Mouse (Mus musculus) lung, postnatal 0 days (tissue): ENCODE results near the gene Ercc2. TPM values are rescaled to one million over a fixed set of nuclear protein-coding genes. Genes with fewer than 3 reads are reported as not detected.
A peak's percentile ranks its signal among the peaks of the same experiment; 100 is the strongest.

Source experiments
- ATAC-seq: fragments of 200-750 bp; cut with Nextera tagmentation; 2 replicates; pipeline ENCODE4 v1.8.0; 2017; ENCODE audit warnings: moderate library complexity
- DNase-seq: peaks from one replicate; pipeline ENCODE4 v3.0.0-alpha.2; 2016; ENCODE audit warnings: low spot score
- H3K27ac ChIP-seq: fragments of 300-500 bp; sonication (generic); 2 replicates; pipeline ENCODE4 v1.5.1; 2014; ENCODE audit warnings: antibody characterized with exemption, mild to moderate bottlenecking, low read length, mixed read lengths
- H3K27me3 ChIP-seq: fragments of 300-500 bp; sonication (generic); replicated peaks from 2 replicates; pipeline ENCODE4 v1.6.1; 2014; ENCODE audit warnings: low read length, mixed read lengths; ENCODE audit not compliant: insufficient read depth
- H3K36me3 ChIP-seq: fragments of 300-500 bp; sonication (generic); 2 replicates; pipeline ENCODE4 v1.6.1; 2014; ENCODE audit warnings: low read length, mixed read lengths; ENCODE audit not compliant: insufficient read depth
- H3K4me1 ChIP-seq: fragments of 300-500 bp; sonication (generic); 2 replicates; pipeline ENCODE4 v1.6.1; 2014; ENCODE audit warnings: antibody characterized with exemption, low read depth, low read length, mixed read lengths; ENCODE audit not compliant: insufficient read depth
- H3K4me2 ChIP-seq: fragments of 300-500 bp; sonication (generic); replicated peaks from 2 replicates; pipeline ENCODE4 v1.6.1; 2014; ENCODE audit warnings: low read depth, mild to moderate bottlenecking, low read length, moderate library complexity, mixed read lengths
- H3K4me3 ChIP-seq: fragments of 300-500 bp; sonication (generic); 2 replicates; pipeline ENCODE4 v1.5.1; 2014; ENCODE audit warnings: low read depth, low read length
- H3K9ac ChIP-seq: fragments of 300-500 bp; sonication (generic); replicated peaks from 2 replicates; pipeline ENCODE4 v1.6.1; 2014; ENCODE audit warnings: low read depth, mild to moderate bottlenecking
- H3K9me3 ChIP-seq: fragments of 300-500 bp; sonication (generic); 2 replicates; pipeline ENCODE4 v1.6.1; 2016; ENCODE audit warnings: low read length, mixed read lengths
- CTCF ChIP-seq: IDR thresholded peaks from 2 replicates; pipeline ENCODE4 v1.5.1; 2016; ENCODE audit warnings: antibody characterized with exemption, mild to moderate bottlenecking
- EP300 ChIP-seq: IDR thresholded peaks from 2 replicates; pipeline ENCODE4 v1.6.1; 2016; ENCODE audit warnings: antibody characterized with exemption, mild to moderate bottlenecking, control low read depth
- WGBS: fragments of 180-500 bp; shearing (Covaris S2); extraction: QIAGEN DNeasy Blood & Tissue Kit; methylation state at CpG from one replicate; pipeline ENCODE4 v1.1.7; 2014; 5-methylcytosine and 5-hydroxymethylcytosine counted together
- polyA plus RNA-seq: library from polyadenylated mRNA; unstranded; fragments of >200 nt; fragmentation: Nextera tagmentation; extraction: Ambion mirVana; gene quantifications from 2 replicates; pipeline ENCODE4 v1.2.1, GENCODE M21; 2015

The Ercc2 gene
- polyA plus RNA-seq, 1 experiment from 2014 or later, result 9.4 TPM

GRCm38 (mm10) chr7:19399496-19400280, 17.9 kb downstream of the Ercc2 start:
- Histone ChIP-seq H3K4me3 (peak overlapping the region; percentile 19; the same call in 1 of the 2 replicates), H3K27ac (peak overlapping the region; percentile 26; the same call in 1 of the 2 replicates), H3K9ac (peak overlapping the region; percentile 32; the same call in 1 of the 2 replicates), H3K27me3 (0 out of 2 replicates have a peak, but pooled peaks cover 10% of the 10 kb centered on the region), H3K9me3 (no peaks in the 10 kb centered on the region), H3K36me3 (no peaks in the 10 kb centered on the region), H3K4me2 (peak overlapping the region; percentile 58), H3K4me1 (no peaks in the 10 kb centered on the region)
- peak; percentile 83 for DNase-seq
- 2% methylated on average over 26 of the region's 27 CpGs for WGBS
- TF ChIP-seq EP300, result no peak
- TF ChIP-seq CTCF, result no peak
- peak; percentile 80 for ATAC-seq

DNA sequence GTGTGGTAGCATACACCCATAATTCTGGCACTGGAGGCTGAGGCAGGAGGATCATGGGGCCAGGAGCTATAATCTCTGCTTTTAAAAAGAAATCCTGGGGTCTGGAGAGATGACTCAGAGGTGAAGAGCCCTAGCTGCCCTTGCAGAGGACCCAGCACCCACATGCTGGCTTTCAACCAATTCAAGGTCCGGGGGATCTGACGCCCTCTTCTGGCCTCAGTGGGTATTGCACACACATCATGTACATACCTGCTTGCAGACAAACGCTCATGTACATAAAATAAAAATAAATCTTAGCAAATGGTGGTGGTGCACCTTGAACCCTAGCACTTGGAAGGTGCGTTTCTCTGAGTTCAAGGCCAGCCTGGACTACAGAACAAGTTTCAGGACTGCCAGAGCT, 19.1 kb downstream of the Ercc2 start:
- DNase-seq, result no peak
- Histone ChIP-seq H3K4me3 (no peak overlapping the region), H3K9ac (no peak overlapping the region), H3K9me3 (no peaks in the 10 kb centered on the region), H3K27me3 (0 out of 2 replicates have a peak, but pooled peaks cover 10% of the 10 kb centered on the region), H3K4me2 (no peak overlapping the region), H3K27ac (no peak overlapping the region), H3K36me3 (no peaks in the 10 kb centered on the region), H3K4me1 (no peaks in the 10 kb centered on the region)
- no peak for ATAC-seq
- WGBS, result 73% methylated on average over 4 of the region's 4 CpGs
- TF ChIP-seq EP300, result no peak
- TF ChIP-seq CTCF, result peak; percentile 42

GRCm38 (mm10) chr7:19402535-19403112, 20.8 kb downstream of the Ercc2 start:
- H3K9ac ChIP-seq, result no peak overlapping the region
- 88% methylated on average over 9 of the region's 9 CpGs for WGBS
- no peak overlapping the region for H3K4me3 ChIP-seq
- no peak overlapping the region for H3K4me2 ChIP-seq
- no peak for DNase-seq
- H3K36me3 ChIP-seq, result no peaks in the 10 kb centered on the region
- no peaks in the 10 kb centered on the region for H3K9me3 ChIP-seq
- no peak for ATAC-seq
- H3K27ac ChIP-seq, result no peak overlapping the region
- H3K27me3 ChIP-seq, result 0 out of 2 replicates have a peak, but pooled peaks cover 10% of the 10 kb centered on the region
- no peaks in the 10 kb centered on the region for H3K4me1 ChIP-seq
- no peak for TF ChIP-seq CTCF
- TF ChIP-seq EP300, result no peak

DNA sequence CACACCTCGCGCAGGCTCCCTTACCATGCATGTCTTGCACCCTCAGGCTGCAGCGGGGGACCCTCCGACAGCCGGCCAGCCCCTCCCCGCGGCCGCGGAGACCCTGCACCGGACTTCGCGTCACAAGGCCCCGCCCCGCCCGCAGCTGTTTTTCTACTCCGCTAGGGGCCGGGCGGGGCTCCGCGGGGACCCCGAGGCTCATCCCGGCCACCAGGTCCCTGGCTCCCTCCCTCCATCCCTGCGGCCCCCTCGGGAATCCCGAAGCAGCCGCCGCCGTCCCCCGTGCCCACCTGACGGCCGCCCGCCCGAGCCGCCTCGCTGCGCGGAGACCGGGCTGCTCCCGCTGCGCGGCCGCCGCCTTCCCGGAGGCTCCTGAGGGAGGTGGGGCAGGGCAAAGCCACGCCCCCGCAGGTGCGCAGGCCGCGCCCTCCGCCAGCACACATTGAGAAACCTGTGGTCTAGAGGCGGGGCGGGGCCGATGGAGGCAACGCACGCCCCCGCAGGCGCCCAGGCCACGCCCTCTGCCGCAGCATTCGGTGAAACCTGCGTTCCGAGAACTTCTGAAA, 22.0 kb downstream of the Ercc2 start, which contains the start of gene Klc3:
Gene Klc3 (minus strand): TSS at position 374 of the 566 bp plus-strand sequence.
- no peaks in the 10 kb centered on the region for H3K9me3 ChIP-seq
- TF ChIP-seq CTCF (peak; percentile 1; the same call in 1 of the 2 replicates), EP300 (no peak)
- DNase-seq (peak; percentile 93), ATAC-seq (peak; percentile 86)
- peak within 1 kb of the TSS; percentile 81 for H3K4me2 ChIP-seq
- H3K27me3 ChIP-seq, result 0 out of 2 replicates have a peak, but pooled peaks cover 10% of the 10 kb centered on the region
- peak within 1 kb of the TSS; percentile 51 for H3K4me3 ChIP-seq
- H3K27ac ChIP-seq, result no peak within 1 kb of the TSS
- H3K4me1 ChIP-seq, result no peaks in the 10 kb centered on the region
- no peaks in the 10 kb centered on the region for H3K36me3 ChIP-seq
- peak within 1 kb of the TSS; percentile 33 for H3K9ac ChIP-seq
- WGBS, result 5% methylated on average over 59 of the region's 62 CpGs

GRCm38 (mm10) chr7:19404476-19404875, 22.7 kb downstream of the Ercc2 start, which contains the start of gene Ckm:
Gene Ckm, plus strand, starts transcription at chr7:19404776.
- Histone ChIP-seq H3K36me3 (no peaks in the 10 kb centered on the region), H3K4me2 (peak within 1 kb of the TSS; percentile 81), H3K27me3 (0 out of 2 replicates have a peak, but pooled peaks cover 10% of the 10 kb centered on the region), H3K4me1 (no peaks in the 10 kb centered on the region), H3K27ac (no peak within 1 kb of the TSS), H3K9me3 (no peaks in the 10 kb centered on the region), H3K9ac (peak within 1 kb of the TSS; percentile 33), H3K4me3 (peak within 1 kb of the TSS; percentile 51)
- TF ChIP-seq CTCF, result no peak
- TF ChIP-seq EP300, result no peak
- DNase-seq (no peak), ATAC-seq (no peak)
- 45% methylated on average over 7 of the region's 7 CpGs for WGBS

DNA sequence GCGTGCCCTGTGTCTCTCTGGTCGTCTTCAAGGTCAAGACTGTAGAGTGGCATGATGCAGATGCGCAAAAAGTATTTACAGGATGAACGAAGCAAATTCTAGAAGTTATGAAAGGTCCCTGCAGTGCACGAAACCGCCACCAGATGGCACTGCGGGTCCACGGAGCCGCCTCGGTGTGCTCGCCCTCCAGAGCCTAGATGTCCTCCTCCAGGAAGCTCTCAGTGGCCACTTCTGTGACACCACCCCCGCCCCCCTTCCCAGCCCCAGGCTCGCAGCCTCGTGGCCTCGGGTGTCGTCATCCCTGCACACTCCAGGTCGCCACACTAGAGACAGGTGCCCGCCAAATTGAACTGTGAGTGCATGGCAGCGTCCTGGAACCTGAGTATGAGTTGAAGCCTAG, 23.6 kb downstream of the Ercc2 start:
- no peak overlapping the region for H3K9ac ChIP-seq
- peak; percentile 97 for TF ChIP-seq CTCF
- TF ChIP-seq EP300, result no peak
- H3K4me1 ChIP-seq, result no peaks in the 10 kb centered on the region
- 0 out of 2 replicates have a peak, but pooled peaks cover 10% of the 10 kb centered on the region for H3K27me3 ChIP-seq
- H3K4me3 ChIP-seq, result no peak overlapping the region
- no peaks in the 10 kb centered on the region for H3K9me3 ChIP-seq
- DNase-seq (peak; percentile 89), ATAC-seq (peak; percentile 87)
- no peak overlapping the region for H3K27ac ChIP-seq
- under 1% methylated on average over 19 of the region's 19 CpGs for WGBS
- no peaks in the 10 kb centered on the region for H3K36me3 ChIP-seq
- H3K4me2 ChIP-seq, result no peak overlapping the region
